Mouse (Mus musculus) limb, embryonic 13.5 days (tissue): ENCODE results near the gene Cd47. TPM values are rescaled to one million over a fixed set of nuclear protein-coding genes. Genes with fewer than 3 reads are reported as not detected.

ENCODE experiments used
- ATAC-seq: fragments of 200-750 bp; cut with Nextera tagmentation; 2 replicates; pipeline ENCODE4 v1.8.0; 2017; ENCODE audit warnings: low read depth, moderate number of reproducible peaks, moderate TSS enrichment; ENCODE audit not compliant: low FRiP score
- H3K27ac ChIP-seq: fragments of 300-500 bp; sonication (generic); 2 replicates; pipeline ENCODE4 v1.5.1; 2015; ENCODE audit warnings: inconsistent platforms, mild to moderate bottlenecking, moderate library complexity
- H3K27me3 ChIP-seq: fragments of 300-500 bp; sonication (generic); 2 replicates; pipeline ENCODE4 v1.6.1; 2015; ENCODE audit warnings: mild to moderate bottlenecking, inconsistent platforms
- H3K36me3 ChIP-seq: fragments of 300-500 bp; sonication (generic); 2 replicates; pipeline ENCODE4 v1.6.1; 2015; ENCODE audit warnings: inconsistent platforms, mild to moderate bottlenecking, moderate library complexity
- H3K4me1 ChIP-seq: fragments of 300-500 bp; sonication (generic); 2 replicates; pipeline ENCODE4 v1.6.1; 2015; ENCODE audit warnings: inconsistent platforms
- H3K4me2 ChIP-seq: fragments of 300-500 bp; sonication (generic); replicated peaks from 2 replicates; pipeline ENCODE4 v1.6.1; 2015; ENCODE audit warnings: inconsistent platforms, mild to moderate bottlenecking, moderate library complexity
- H3K4me3 ChIP-seq: fragments of 300-500 bp; sonication (generic); 2 replicates; pipeline ENCODE4 v1.5.1; 2015; ENCODE audit warnings: moderate library complexity, mild to moderate bottlenecking, inconsistent platforms
- H3K9ac ChIP-seq: fragments of 300-500 bp; sonication (generic); 2 replicates; pipeline ENCODE4 v1.6.1; 2015; ENCODE audit warnings: mild to moderate bottlenecking, inconsistent platforms
- H3K9me3 ChIP-seq: fragments of 300-500 bp; sonication (generic); 2 replicates; pipeline ENCODE4 v1.6.1; 2016; ENCODE audit warnings: inconsistent platforms
- WGBS: fragments of 180-500 bp; shearing (Covaris S2); methylation state at CpG from one replicate; pipeline ENCODE4 v1.1.7; 2015; 5-methylcytosine and 5-hydroxymethylcytosine counted together
- polyA plus RNA-seq: library from polyadenylated mRNA; unstranded; fragments of >200 nt; fragmentation: Nextera tagmentation; extraction: Ambion mirVana; gene quantifications from 2 replicates; pipeline ENCODE4 v1.2.1, GENCODE M21; 2015

Cd47 gene
- polyA plus RNA-seq, 1 experiment from 2014 or later: 62.5 TPM

DNA sequence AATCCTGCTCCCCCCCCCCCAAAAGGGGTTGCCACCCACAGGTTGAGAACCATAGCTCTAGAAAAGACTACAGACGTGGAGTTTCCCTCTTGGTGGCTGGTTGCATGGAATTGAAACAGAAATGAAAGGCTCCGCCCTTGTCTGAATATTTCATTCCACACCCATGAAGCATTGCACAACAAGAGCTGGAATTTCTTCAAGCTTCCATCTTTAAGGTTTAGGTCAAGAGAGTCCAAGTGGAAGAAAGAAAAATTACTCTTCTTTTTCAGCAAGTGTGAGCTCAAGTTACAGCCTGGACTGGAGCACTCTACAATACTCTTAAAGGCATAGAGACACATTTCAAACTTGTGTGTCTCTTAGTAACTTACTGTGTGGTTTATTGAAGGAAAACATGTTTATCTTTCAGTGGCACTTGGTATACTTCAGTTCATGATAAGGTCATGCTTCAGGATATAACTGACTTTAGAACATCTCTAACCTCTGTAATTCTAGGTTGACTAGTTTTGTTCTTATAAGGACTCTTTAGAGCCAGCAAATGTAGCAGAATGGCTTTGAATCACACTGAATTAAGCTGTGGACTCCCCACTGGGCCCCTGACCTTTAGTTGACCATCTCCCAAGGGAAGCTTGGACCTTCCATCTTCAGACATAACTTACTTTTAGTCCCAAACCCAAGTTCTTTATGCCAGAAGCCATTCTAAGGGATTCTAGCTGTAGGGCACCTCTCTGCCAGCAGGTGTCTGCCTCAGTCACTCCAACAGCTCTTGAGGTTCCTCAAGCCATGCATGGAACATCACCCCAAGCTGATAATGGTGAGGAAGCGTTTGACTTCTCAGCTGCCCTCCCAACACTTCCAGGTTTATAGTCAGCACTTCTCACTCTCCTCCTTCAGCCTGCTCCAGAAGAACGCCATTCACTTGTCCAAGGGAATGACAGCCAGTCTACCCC is 58.8 kb downstream of the Cd47 start:
- Histone ChIP-seq H3K9ac (no peak overlapping the region), H3K9me3 (no peaks in the 10 kb centered on the region), H3K4me1 (peaks cover 31% of the 10 kb centered on the region), H3K36me3 (no peaks in the 10 kb centered on the region), H3K27ac (no peak overlapping the region), H3K4me2 (0 out of 2 replicates have a peak overlapping the region, but pooled peaks have one; percentile 44), H3K4me3 (no peak overlapping the region), H3K27me3 (no peaks in the 10 kb centered on the region)
- 70% methylated on average over 4 of the region's 4 CpGs for WGBS
- ATAC-seq: no peak

- peaks cover 19% of the 10 kb centered on the region for H3K4me1 ChIP-seq
- no peaks in the 10 kb centered on the region for H3K27me3 ChIP-seq
- H3K9me3 ChIP-seq: peaks cover 5% of the 10 kb centered on the region; the same call in 1 of the 2 replicates
- 94% methylated on average over 1 of the region's 1 CpGs for WGBS
- H3K4me3 ChIP-seq: no peak overlapping the region
- ATAC-seq: no peak
- no peak overlapping the region for H3K4me2 ChIP-seq
- no peak overlapping the region for H3K9ac ChIP-seq
- H3K27ac ChIP-seq: no peak overlapping the region
- H3K36me3 ChIP-seq: peaks cover 5% of the 10 kb centered on the region; the same call in 1 of the 2 replicates
Observed at GRCm38 (mm10) chr16:49861986-49862385, 61.7 kb downstream of the Cd47 start.

DNA sequence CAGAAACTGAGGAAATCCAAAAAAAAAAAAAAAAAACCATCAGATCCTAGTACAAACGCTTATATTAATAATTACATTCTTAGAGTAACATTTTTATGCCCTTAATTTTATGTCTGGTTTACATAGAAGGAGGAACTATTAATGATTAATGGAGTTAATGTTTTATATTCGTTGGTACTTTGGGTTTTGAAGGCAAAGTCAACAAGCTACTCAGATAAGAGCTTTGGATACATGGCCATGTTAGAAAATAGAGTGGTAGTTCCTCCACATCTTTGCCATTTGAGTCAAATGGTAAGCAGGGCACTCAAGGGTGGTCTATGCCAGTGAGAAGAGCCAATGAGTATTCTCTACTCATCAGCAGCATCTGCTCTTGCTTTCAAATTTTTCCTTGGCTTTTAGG is 66.3 kb downstream of the Cd47 start:
- no peak for ATAC-seq
- no peaks in the 10 kb centered on the region for H3K4me1 ChIP-seq
- peaks cover 5% of the 10 kb centered on the region; the same call in 1 of the 2 replicates for H3K9me3 ChIP-seq
- peaks cover 23% of the 10 kb centered on the region for H3K36me3 ChIP-seq
- H3K27ac ChIP-seq: no peak overlapping the region
- no peaks in the 10 kb centered on the region for H3K27me3 ChIP-seq
- H3K9ac ChIP-seq: no peak overlapping the region
- H3K4me3 ChIP-seq: no peak overlapping the region
- H3K4me2 ChIP-seq: no peak overlapping the region
- 92% methylated on average over 2 of the region's 2 CpGs for WGBS

DNA sequence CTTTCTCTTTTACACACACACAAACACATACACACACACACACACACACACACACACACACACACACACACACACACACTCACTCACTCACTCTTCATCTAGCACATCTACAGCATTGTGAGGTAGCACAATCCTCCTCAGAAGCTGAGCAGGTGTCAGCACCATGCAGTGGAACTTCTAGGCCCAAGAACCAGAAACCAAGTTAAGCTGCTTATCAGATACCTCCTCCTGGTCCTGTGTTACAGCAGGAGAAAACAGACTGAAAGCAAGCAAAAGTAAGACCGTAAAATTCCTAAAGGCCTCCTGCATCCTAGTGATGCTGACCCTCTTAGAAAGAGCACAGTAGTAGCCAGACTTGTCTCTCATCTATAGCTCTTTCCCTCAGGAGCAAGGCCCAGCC is 67.9 kb downstream of the Cd47 start:
- Histone ChIP-seq H3K9ac (no peak overlapping the region), H3K36me3 (peaks cover 23% of the 10 kb centered on the region), H3K4me1 (no peaks in the 10 kb centered on the region), H3K27ac (no peak overlapping the region), H3K4me2 (no peak overlapping the region), H3K27me3 (no peaks in the 10 kb centered on the region), H3K9me3 (peaks cover 5% of the 10 kb centered on the region; the same call in 1 of the 2 replicates), H3K4me3 (no peak overlapping the region)
- no peak for ATAC-seq
- 92% methylated on average over 1 of the region's 1 CpGs for WGBS

- no peak overlapping the region for H3K9ac ChIP-seq
- H3K4me1 ChIP-seq: no peaks in the 10 kb centered on the region
- H3K27ac ChIP-seq: no peak overlapping the region
- H3K36me3 ChIP-seq: peaks cover 9% of the 10 kb centered on the region
- H3K4me2 ChIP-seq: no peak overlapping the region
- H3K4me3 ChIP-seq: no peak overlapping the region
- WGBS: 79% methylated on average over 2 of the region's 2 CpGs
- H3K27me3 ChIP-seq: no peaks in the 10 kb centered on the region
- H3K9me3 ChIP-seq: no peaks in the 10 kb centered on the region
- ATAC-seq: no peak
Observed at GRCm38 (mm10) chr16:49873918-49874317, 73.6 kb downstream of the Cd47 start.

DNA sequence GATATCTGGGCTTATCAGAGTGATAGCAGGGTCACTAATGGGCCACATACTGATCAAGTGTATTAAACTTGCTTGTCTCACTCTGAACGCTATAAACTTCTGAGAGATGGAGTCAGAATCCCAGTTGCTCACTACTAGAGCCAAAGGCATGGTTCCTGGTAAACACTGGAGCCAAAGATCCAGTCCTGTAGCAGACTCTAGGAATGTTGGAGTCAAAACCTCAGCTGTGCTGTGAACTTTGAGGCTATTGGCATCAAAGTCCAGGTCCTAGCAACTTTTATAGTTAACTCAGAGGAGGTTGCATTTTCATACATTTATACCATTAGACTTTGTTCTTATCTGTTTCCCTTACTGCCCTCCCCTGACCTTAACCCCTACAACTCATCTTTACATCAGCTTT is 74.2 kb downstream of the Cd47 start:
- Histone ChIP-seq H3K4me2 (no peak overlapping the region), H3K36me3 (peaks cover 8% of the 10 kb centered on the region), H3K9ac (no peak overlapping the region), H3K27ac (no peak overlapping the region), H3K4me1 (no peaks in the 10 kb centered on the region), H3K4me3 (no peak overlapping the region), H3K27me3 (no peaks in the 10 kb centered on the region), H3K9me3 (no peaks in the 10 kb centered on the region)
- ATAC-seq: no peak
- 76% methylated on average over 1 of the region's 1 CpGs for WGBS

GRCm38 (mm10) chr16:49876291-49877030 is 76.1 kb downstream of the Cd47 start:
- Histone ChIP-seq H3K36me3 (no peaks in the 10 kb centered on the region), H3K4me3 (no peak overlapping the region), H3K9me3 (no peaks in the 10 kb centered on the region), H3K4me1 (no peaks in the 10 kb centered on the region), H3K9ac (no peak overlapping the region), H3K4me2 (no peak overlapping the region), H3K27ac (no peak overlapping the region), H3K27me3 (no peaks in the 10 kb centered on the region)
- ATAC-seq: no peak
- WGBS: 85% methylated on average over 9 of the region's 9 CpGs

GRCm38 (mm10) chr16:49877243-49877642 is 76.9 kb downstream of the Cd47 start:
- H3K4me3 ChIP-seq: no peak overlapping the region
- H3K4me2 ChIP-seq: no peak overlapping the region
- no peaks in the 10 kb centered on the region for H3K27me3 ChIP-seq
- 91% methylated on average over 9 of the region's 9 CpGs for WGBS
- H3K4me1 ChIP-seq: no peaks in the 10 kb centered on the region
- ATAC-seq: no peak
- no peak overlapping the region for H3K27ac ChIP-seq
- no peaks in the 10 kb centered on the region for H3K9me3 ChIP-seq
- H3K9ac ChIP-seq: no peak overlapping the region
- H3K36me3 ChIP-seq: no peaks in the 10 kb centered on the region

- no peak overlapping the region for H3K4me3 ChIP-seq
Observed at GRCm38 (mm10) chr16:49878051-49878450, 77.7 kb downstream of the Cd47 start.

GRCm38 (mm10) chr16:49886403-49887066 is 86.2 kb downstream of the Cd47 start:
- no peak for ATAC-seq
- Histone ChIP-seq H3K27me3 (no peaks in the 10 kb centered on the region), H3K4me2 (no peak overlapping the region), H3K4me3 (no peak overlapping the region), H3K27ac (no peak overlapping the region), H3K36me3 (peaks cover 8% of the 10 kb centered on the region), H3K9me3 (no peaks in the 10 kb centered on the region), H3K4me1 (no peaks in the 10 kb centered on the region), H3K9ac (no peak overlapping the region)
- WGBS: 92% methylated on average over 9 of the region's 9 CpGs

More at GRCm38 (mm10) chr16:49878051-49878450, 77.7 kb downstream of the Cd47 start:
- Histone ChIP-seq H3K4me1 (no peaks in the 10 kb centered on the region), H3K27ac (no peak overlapping the region), H3K9ac (no peak overlapping the region), H3K4me2 (no peak overlapping the region), H3K9me3 (no peaks in the 10 kb centered on the region), H3K27me3 (no peaks in the 10 kb centered on the region), H3K36me3 (no peaks in the 10 kb centered on the region)
- ATAC-seq: no peak
- WGBS: 81% methylated on average over 2 of the region's 2 CpGs

DNA sequence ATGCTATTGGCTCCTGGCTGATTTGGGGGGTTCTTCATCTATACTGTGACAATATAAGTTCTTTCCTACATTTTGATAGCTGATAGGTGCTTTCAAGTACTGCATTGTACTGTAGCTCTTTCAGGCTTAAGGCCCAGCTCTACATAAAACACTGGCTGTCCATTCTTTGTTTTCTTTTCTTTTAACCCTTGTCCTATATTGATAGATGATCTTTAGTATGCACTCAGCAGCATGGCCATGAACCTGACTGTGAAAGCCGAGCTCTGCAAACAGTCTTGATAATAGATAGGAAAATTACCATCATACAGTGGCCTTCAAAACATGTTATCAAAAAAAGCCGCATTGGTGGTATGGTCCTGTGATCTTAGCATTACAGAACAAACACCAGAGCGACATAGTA is 87.0 kb downstream of the Cd47 start:
- H3K9me3 ChIP-seq: peaks cover 5% of the 10 kb centered on the region
- no peak overlapping the region for H3K4me3 ChIP-seq
- no peaks in the 10 kb centered on the region for H3K27me3 ChIP-seq
- peaks cover 12% of the 10 kb centered on the region for H3K36me3 ChIP-seq
- H3K4me2 ChIP-seq: no peak overlapping the region
- 89% methylated on average over 3 of the region's 3 CpGs for WGBS
- H3K9ac ChIP-seq: no peak overlapping the region
- H3K4me1 ChIP-seq: no peaks in the 10 kb centered on the region
- no peak for ATAC-seq
- no peak overlapping the region for H3K27ac ChIP-seq
